Mouse (Mus musculus) heart, adult 9 months (tissue): ENCODE results near the gene Ugt1a10.

Experiments used
- DNase-seq, 2 experiments: peaks; one replicate each; pipeline ENCODE4 v3.0.0; 2022; ENCODE audit warnings: low spot score in 2 of 2

The Ugt1a10 gene

GRCm38 (mm10) chr1:88214462-88214952, 159.3 kb downstream of the Ugt1a10 start:
- DNase-seq = peak; percentile 10 to 12

DNA sequence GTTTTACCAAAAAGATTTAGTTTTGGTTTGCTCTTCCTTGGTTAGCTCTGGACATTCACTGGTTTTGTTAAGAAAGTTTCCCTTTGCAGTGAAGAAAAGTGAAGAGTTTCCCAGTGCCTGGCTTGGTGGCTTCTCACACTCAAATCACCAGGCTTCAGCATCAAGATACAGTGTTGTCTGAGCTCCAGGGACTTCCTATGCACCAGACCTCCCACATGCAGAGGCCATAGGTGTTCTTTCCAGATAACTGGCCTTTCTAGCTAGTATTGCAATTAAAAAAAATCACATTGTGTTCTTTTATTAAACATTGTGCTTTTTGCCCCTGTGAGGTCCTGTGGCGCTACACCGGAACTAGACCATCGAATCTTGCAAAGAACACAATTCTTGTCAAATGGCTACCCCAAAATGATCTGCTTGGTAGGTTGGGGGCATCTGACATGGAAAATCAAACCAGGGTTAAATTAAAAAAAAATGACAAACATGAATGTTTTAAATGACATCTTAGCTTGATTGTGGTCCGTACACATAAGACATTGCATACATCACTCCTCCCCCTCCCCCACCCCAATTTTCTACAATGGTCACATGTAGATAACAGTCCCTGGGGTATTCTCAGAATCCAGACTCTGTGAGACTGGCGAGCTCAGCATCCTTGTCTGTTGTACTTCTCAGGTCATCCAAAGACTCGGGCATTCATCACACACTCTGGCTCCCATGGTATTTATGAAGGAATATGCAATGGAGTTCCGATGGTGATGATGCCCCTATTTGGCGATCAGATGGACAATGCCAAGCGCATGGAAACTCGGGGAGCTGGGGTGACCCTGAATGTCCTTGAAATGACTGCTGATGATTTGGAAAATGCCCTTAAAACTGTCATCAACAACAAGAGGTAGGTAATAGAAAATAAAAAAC, 160.5 kb downstream of the Ugt1a10 start:
- DNase-seq = peak; percentile 3 to 4

- DNase-seq = no peak
Observed at GRCm38 (mm10) chr1:88216551-88216950, 161.4 kb downstream of the Ugt1a10 start.

GRCm38 (mm10) chr1:88217144-88217543, 162.0 kb downstream of the Ugt1a10 start:
- peak; percentile 5 to 12 for DNase-seq

DNA sequence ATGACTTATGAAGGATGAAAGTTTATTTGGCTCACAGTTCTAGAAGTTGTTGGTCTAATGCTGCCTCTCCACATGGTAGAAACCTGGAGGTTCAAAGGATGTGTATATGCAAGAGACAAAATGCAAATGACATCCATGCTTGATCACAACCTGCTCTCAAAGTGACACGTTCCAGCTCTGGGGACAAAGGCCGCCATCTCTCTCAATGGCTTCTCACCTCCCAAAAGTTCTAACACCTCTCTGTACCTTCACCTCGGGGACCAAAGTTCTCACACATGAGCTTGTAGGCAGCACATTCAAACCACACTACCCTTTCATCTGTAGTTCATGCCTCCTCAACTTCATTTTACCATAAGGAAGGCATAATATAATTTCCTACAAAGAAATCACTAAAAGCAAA, 162.4 kb downstream of the Ugt1a10 start:
- DNase-seq = peak in 1 of 2 experiments; percentile 2

GRCm38 (mm10) chr1:88218051-88218450, 162.9 kb downstream of the Ugt1a10 start:
- peak; percentile 6 to 15 for DNase-seq

- DNase-seq = peak in 1 of 2 experiments; percentile 4
Observed at GRCm38 (mm10) chr1:88218591-88218990, 163.4 kb downstream of the Ugt1a10 start.

DNA sequence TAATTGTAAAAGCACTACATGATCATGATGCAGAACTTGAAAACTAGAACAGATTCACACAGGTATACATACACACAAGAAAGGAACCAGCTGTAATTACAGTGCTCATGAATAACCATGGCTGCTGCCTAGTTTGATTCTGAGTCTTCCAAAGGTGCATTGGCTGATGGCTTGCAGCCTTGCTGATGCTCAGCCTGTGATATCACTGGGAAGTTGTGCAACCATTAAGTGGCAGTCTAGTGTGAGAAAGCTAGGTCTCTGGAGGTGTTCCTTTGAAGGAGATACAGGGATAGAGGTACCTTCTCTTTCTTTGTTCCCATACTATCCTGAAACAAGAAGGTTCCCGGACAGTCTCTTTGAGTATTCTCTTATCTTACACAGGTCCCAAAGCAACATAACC, 163.9 kb downstream of the Ugt1a10 start:
- DNase-seq = peak; percentile 4 to 12

GRCm38 (mm10) chr1:88220336-88220735, 165.1 kb downstream of the Ugt1a10 start:
- DNase-seq = peak; percentile 10 to 14

- no peak for DNase-seq
Observed at GRCm38 (mm10) chr1:88222216-88222615, 167.0 kb downstream of the Ugt1a10 start.

DNA sequence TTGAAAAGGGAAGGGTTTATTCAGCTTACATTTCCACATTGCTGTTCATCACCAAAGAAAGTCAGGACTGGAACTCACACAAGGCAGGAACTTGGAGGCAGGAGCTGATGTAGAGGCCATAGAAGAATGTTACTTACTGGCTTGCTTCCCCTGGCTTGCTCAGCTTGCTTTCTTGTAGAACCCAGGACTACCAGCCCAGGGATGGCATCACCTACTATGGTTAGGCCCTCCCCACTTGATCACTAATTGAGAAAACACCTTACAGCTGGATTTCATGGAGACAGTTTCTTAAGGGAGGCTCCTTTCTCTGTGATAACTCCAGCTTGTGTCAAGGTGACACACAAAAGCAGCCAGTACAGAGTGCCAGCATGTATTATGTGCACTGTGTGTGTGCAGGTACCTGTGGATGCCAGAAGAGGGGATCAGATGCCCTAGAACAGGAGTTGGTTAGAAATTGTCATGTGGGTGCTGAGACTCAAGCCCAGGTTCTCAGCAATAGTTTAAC, 167.9 kb downstream of the Ugt1a10 start:
- DNase-seq = peak; percentile 11 to 14

- peak; percentile 8 to 17 for DNase-seq
Observed at GRCm38 (mm10) chr1:88223591-88223990, 168.4 kb downstream of the Ugt1a10 start.

- DNase-seq = peak; percentile 46 to 48
Observed at GRCm38 (mm10) chr1:88224029-88224776, 169.0 kb downstream of the Ugt1a10 start.

DNA sequence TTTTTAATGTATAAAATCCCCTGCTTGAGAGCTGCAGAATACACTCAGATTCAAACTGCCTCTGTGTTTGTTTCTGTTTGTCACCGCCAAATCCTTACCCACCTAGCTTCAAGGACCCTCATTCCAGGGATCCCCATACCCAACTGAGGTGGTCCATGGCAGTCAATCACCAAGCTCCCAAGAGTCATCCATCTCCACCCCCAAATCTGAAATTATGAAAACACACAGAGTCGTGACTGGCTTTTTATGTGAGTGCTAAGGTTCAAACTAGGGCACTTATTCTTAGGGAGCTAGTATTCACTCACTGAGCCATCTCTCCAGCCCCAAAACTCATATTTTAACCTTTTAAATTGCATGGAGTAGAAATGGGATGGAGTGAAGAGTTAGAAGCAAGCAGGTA, 170.1 kb downstream of the Ugt1a10 start:
- peak; percentile 10 to 13 for DNase-seq

DNA sequence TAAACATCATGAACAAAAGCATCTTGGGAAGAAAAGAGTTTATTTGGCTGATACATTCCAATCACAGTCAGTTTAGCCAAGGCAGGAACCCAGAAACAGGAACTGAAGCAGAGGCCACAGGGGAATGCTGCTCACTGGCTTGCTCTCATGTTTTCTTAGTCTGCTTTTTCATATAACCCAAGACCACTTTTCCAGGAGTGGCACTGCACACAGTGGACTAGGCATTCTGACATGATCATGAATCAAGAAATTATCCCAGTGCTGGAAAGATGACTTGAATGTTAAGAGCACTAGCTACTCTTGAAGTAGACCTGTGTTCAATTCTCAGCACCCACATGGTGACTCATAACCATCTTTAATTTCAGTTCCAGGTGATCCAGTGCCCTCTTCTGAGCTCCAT, 170.6 kb downstream of the Ugt1a10 start:
- peak in 1 of 2 experiments; percentile 14 for DNase-seq

DNA sequence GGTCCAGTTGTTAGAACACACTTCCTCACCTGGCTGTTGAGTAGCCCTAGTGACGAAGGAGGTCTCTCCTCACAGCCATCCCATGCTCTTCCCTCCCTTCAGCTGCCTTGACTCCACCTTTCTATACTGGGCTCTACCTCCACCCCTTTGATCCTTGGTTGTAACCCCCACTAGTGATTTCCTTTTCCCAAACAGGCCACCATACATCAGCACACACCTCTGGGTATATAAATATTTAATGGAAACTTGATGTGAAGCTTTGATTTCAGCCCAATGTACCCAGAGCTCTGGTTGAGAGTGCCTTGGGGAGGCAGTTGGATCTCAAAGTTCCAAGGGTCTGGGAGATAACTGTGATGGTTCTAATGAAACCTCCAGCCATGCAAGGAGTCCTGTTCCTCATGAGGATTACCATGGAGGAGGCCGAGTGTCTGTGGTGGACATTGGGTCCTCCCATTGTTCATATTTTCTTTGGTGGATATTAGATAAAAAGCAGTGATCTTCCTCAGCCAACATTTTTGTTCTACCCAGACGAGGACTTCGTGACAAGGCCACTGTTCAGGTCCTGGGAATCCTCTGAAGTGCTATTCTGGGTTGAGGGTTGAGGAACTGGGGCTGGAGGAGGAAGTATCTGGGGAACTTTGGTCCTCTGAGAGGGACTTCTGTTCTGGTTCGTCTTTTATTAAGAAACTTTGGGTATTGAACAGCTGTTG, 171.6 kb downstream of the Ugt1a10 start, which contains the start of gene Mroh2a:
TSS of gene Mroh2a (plus strand) at position 317 of the 710 bp plus-strand sequence.
- peak; percentile 47 to 73 for DNase-seq

DNA sequence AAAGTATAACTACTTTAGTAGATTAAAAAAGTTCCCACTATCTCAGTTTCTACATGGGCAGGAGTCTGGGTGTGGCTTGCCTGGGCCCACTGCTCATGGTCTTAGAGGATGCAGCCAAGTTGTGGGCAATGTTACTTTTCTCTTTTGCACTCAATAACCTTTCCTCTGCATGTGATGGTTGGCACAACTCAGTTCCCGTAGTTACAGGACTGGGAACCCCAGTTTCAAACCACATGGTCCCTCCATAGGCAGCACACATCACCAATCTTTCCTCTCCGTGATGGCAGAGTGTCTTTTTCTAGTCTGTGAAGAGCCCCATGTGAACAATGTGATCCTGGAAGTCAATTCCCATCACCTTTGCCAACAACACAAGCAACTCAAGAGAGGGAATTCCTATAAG, 172.3 kb downstream of the Ugt1a10 start:
- peak in 1 of 2 experiments; percentile 18 for DNase-seq

GRCm38 (mm10) chr1:88228121-88228520, 172.9 kb downstream of the Ugt1a10 start:
- DNase-seq = no peak

GRCm38 (mm10) chr1:88229566-88229965, 174.4 kb downstream of the Ugt1a10 start:
- no peak for DNase-seq

- DNase-seq = no peak
Observed at GRCm38 (mm10) chr1:88229986-88230385, 174.8 kb downstream of the Ugt1a10 start.

DNA sequence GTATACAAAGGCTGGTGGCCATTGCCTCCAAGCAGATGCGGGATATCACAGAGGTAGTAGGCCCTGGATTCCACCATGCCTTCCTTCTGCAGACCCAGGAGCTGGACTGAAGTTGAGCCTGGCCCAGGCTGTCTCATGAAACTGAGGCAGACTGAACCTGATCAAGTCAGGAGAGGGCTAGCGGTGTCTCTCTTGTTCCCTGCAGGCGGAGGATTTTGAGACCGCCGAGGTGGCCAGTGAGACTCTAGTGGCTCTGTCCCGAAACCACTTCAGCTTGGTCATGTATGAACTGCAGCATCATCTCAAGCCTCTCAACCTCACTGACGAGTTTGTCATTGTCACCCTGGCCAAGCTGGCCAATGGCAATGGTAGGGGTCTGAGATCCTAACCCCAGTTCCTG, 175.2 kb downstream of the Ugt1a10 start:
- no peak for DNase-seq
